Mouse (Mus musculus): ENCODE results near the gene Plcb3. TPM values are rescaled to one million over a fixed set of nuclear protein-coding genes. Genes with fewer than 3 reads are reported as not detected.

Gene Plcb3
- polyA plus RNA-seq, 1 experiment = 51.7 TPM

DNA sequence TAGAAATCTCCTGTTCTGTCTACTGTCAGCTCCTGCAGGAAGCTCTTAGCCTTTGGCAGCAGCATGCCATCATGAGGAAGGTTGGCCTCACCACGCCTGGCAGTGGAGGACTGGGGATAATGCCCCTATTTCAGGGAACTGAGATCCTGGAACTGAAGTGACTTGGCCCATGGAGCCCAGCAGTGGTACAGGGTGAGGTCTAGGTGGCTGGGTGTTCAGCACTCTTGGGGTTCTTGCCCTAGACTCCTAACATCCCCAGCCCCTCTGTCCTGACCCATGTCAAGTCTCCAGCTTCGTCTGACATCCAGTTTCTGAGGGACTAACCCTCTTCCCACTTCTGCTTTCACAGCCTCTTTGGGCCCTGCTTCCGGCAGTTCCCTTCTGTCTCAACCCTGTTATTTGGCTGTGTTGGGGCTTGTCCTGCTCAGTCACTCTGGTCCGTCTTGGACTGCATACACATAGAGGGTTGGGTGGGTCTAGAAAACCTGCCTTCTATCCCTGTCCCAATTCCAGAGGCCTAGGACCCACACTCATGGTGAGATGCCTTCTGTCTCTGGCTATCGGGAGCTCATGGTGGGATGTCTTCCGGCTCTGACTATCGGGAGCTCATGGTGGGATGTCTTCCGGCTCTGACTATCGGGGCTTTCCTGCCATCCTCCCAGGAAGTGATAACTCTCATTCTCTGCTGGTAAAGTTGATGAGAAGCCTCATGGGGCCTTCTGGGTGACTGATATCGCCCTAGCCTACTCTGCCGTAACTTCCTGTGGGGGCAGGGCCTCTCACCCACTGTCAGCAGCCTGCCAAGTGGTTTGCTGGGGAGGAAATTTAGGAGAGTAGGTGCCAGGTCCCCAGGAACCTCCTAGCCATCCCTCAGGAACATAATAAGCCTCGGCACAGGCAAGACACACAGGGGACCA, 41.5 kb upstream of the Plcb3 start:
- H3K79me3 ChIP-seq (ENCODE audit: low read depth) = no peaks in the 10 kb centered on the region
- TF ChIP-seq FOSL1 (IDR thresholded peaks at IDR 0.05; ENCODE audit: insufficient read depth, low read length, poor library complexity, severe bottlenecking) = no peak
- TF ChIP-seq MYOG (IDR thresholded peaks at IDR 0.05; ENCODE audit: control insufficient read depth, extremely low read depth, insufficient read length) = no peak
- no peak for TF ChIP-seq CEBPB (IDR thresholded peaks at IDR 0.05; ENCODE audit: low read depth)
- no peak for TF ChIP-seq MYOD1 (IDR thresholded peaks at IDR 0.05; ENCODE audit: control insufficient read depth, insufficient read length, low read depth)
- no peak for TF ChIP-seq CTCF (IDR thresholded peaks at IDR 0.05; ENCODE audit: control insufficient read depth, insufficient read depth, insufficient read length)
- no peak for TF ChIP-seq MAX (IDR thresholded peaks at IDR 0.05)
- TF ChIP-seq USF1 (IDR thresholded peaks at IDR 0.05; ENCODE audit: low read depth) = no peak
- H3K79me2 ChIP-seq (ENCODE audit: control insufficient read depth, insufficient read depth) = no peaks in the 10 kb centered on the region
- H3K36me3 ChIP-seq (ENCODE audit: control insufficient read depth, insufficient read depth) = peaks cover 50% of the 10 kb centered on the region
- no peak overlapping the region for H3K4me3 ChIP-seq (ENCODE audit: insufficient read depth, poor library complexity, severe bottlenecking)
- no peaks in the 10 kb centered on the region for H3K27me3 ChIP-seq (ENCODE audit: control insufficient read depth, insufficient read depth, insufficient read length)
- H3ac ChIP-seq (ENCODE audit: control insufficient read depth, insufficient read length, low read depth) = no peak overlapping the region

DNA sequence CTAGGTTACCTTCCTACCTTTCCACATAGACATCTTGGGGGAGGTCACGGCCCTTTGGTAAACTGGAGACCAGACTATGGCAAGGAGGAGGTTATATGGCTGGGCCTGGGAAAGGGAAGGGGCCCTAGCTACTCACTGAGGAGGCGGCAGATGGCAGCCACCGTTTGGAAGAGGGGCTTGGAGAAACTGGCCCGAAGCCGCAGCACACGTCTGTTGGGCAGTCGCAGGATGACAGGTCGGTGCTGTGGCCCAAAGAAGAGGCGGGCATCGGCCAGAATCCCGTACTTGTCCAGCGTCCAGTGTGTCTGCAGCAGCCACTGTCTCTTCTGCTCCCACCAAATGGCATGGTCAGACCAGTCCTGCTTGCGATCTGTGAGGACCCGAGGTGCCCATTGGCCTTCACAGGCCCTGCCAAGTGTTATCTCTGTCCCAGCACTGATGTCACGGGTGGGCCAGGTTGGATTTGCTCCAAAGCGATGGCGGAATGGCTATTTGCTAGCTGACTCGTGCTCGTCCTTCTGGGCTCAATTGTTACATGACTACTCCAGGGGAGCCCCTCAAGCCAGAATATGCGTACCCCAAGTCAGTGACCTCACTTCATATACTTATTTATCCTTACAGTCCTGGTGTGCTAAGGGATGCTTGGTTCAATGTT, 38.3 kb upstream of the Plcb3 start:
- TF ChIP-seq FOSL1 (IDR thresholded peaks at IDR 0.05; ENCODE audit: insufficient read depth, low read length, poor library complexity, severe bottlenecking) (no peak), CTCF (IDR thresholded peaks at IDR 0.05; ENCODE audit: control insufficient read depth, insufficient read depth, insufficient read length) (no peak), MAX (IDR thresholded peaks at IDR 0.05) (no peak), CEBPB (IDR thresholded peaks at IDR 0.05; ENCODE audit: low read depth) (no peak), MYOG (IDR thresholded peaks at IDR 0.05; ENCODE audit: control insufficient read depth, extremely low read depth, insufficient read length) (no peak), USF1 (IDR thresholded peaks at IDR 0.05; ENCODE audit: low read depth) (no peak), MYOD1 (IDR thresholded peaks at IDR 0.05; ENCODE audit: control insufficient read depth, insufficient read length, low read depth) (no peak)
- H3K27me3 ChIP-seq (ENCODE audit: control insufficient read depth, insufficient read depth, insufficient read length) = no peaks in the 10 kb centered on the region
- H3K79me2 ChIP-seq (ENCODE audit: control insufficient read depth, insufficient read depth) = no peaks in the 10 kb centered on the region
- no peak overlapping the region for H3K4me3 ChIP-seq (ENCODE audit: insufficient read depth, poor library complexity, severe bottlenecking)
- no peak overlapping the region for H3ac ChIP-seq (ENCODE audit: control insufficient read depth, insufficient read length, low read depth)
- peaks cover 19% of the 10 kb centered on the region for H3K36me3 ChIP-seq (ENCODE audit: control insufficient read depth, insufficient read depth)
- no peaks in the 10 kb centered on the region for H3K79me3 ChIP-seq (ENCODE audit: low read depth)

GRCm38 (mm10) chr19:7013984-7014383, 37.7 kb upstream of the Plcb3 start:
- peaks cover 17% of the 10 kb centered on the region for H3K36me3 ChIP-seq (ENCODE audit: control insufficient read depth, insufficient read depth)
- no peak overlapping the region for H3K4me3 ChIP-seq (ENCODE audit: insufficient read depth, poor library complexity, severe bottlenecking)
- no peaks in the 10 kb centered on the region for H3K79me2 ChIP-seq (ENCODE audit: control insufficient read depth, insufficient read depth)
- no peak overlapping the region for H3ac ChIP-seq (ENCODE audit: control insufficient read depth, insufficient read length, low read depth)
- no peaks in the 10 kb centered on the region for H3K79me3 ChIP-seq (ENCODE audit: low read depth)
- H3K27me3 ChIP-seq (ENCODE audit: control insufficient read depth, insufficient read depth, insufficient read length) = no peaks in the 10 kb centered on the region
- TF ChIP-seq CEBPB (IDR thresholded peaks at IDR 0.05; ENCODE audit: low read depth) (no peak), MAX (IDR thresholded peaks at IDR 0.05) (no peak), FOSL1 (IDR thresholded peaks at IDR 0.05; ENCODE audit: insufficient read depth, low read length, poor library complexity, severe bottlenecking) (no peak), MYOG (IDR thresholded peaks at IDR 0.05; ENCODE audit: control insufficient read depth, extremely low read depth, insufficient read length) (no peak), MYOD1 (IDR thresholded peaks at IDR 0.05; ENCODE audit: control insufficient read depth, insufficient read length, low read depth) (no peak), USF1 (IDR thresholded peaks at IDR 0.05; ENCODE audit: low read depth) (no peak), CTCF (IDR thresholded peaks at IDR 0.05; ENCODE audit: control insufficient read depth, insufficient read depth, insufficient read length) (no peak)

- no peaks in the 10 kb centered on the region for H3K79me3 ChIP-seq (ENCODE audit: low read depth)
- H3K36me3 ChIP-seq (ENCODE audit: control insufficient read depth, insufficient read depth) = peaks cover 12% of the 10 kb centered on the region
- no peak overlapping the region for H3ac ChIP-seq (ENCODE audit: control insufficient read depth, insufficient read length, low read depth)
- no peaks in the 10 kb centered on the region for H3K27me3 ChIP-seq (ENCODE audit: control insufficient read depth, insufficient read depth, insufficient read length)
- TF ChIP-seq USF1 (IDR thresholded peaks at IDR 0.05; ENCODE audit: low read depth) (no peak), CTCF (IDR thresholded peaks at IDR 0.05; ENCODE audit: control insufficient read depth, insufficient read depth, insufficient read length) (no peak), FOSL1 (IDR thresholded peaks at IDR 0.05; ENCODE audit: insufficient read depth, low read length, poor library complexity, severe bottlenecking) (no peak), MAX (IDR thresholded peaks at IDR 0.05) (no peak), CEBPB (IDR thresholded peaks at IDR 0.05; ENCODE audit: low read depth) (no peak), MYOG (IDR thresholded peaks at IDR 0.05; ENCODE audit: control insufficient read depth, extremely low read depth, insufficient read length) (no peak), MYOD1 (IDR thresholded peaks at IDR 0.05; ENCODE audit: control insufficient read depth, insufficient read length, low read depth) (no peak)
- no peaks in the 10 kb centered on the region for H3K79me2 ChIP-seq (ENCODE audit: control insufficient read depth, insufficient read depth)
- H3K4me3 ChIP-seq (ENCODE audit: insufficient read depth, poor library complexity, severe bottlenecking) = no peak overlapping the region
These were observed 36.2 kb upstream of the Plcb3 start for GRCm38 (mm10) chr19:7012426-7012825.

DNA sequence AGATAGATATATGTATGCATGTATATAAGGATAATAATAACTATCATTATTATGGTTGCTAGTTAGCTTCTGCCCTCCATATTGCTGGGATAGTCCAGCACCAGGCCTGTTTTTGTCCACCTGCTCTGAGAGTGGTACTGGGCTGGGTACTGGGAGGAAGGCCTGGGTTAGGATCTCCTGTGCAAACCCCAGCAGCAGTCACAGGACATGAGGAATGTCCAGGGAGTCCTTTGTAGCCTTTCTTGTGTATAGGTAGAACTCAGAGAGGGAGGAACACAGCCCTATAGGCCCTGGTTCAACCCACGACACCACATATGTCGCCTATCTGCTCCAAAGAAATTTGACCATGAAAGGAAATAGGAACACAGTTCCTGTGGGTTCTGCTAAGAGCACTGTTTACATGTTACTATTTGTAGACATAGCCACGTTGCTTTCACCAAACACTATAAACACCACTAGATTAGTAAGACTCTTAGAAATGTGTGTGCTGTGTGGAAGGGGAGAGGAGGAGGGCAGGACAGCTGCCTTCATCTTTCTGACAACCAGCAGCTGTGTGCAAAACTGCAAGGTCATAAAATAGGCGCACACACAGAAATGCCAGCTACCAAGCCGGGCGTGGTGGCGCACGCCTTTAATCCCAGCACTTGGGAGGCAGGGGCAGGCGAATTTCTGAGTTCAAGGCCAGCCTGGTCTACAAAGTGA, 30.8 kb upstream of the Plcb3 start:
- H3K27me3 ChIP-seq (ENCODE audit: control insufficient read depth, insufficient read depth, insufficient read length) = no peaks in the 10 kb centered on the region
- no peak overlapping the region for H3K4me3 ChIP-seq (ENCODE audit: insufficient read depth, poor library complexity, severe bottlenecking)
- no peak overlapping the region for H3ac ChIP-seq (ENCODE audit: control insufficient read depth, insufficient read length, low read depth)
- TF ChIP-seq FOSL1 (IDR thresholded peaks at IDR 0.05; ENCODE audit: insufficient read depth, low read length, poor library complexity, severe bottlenecking) (no peak), MAX (IDR thresholded peaks at IDR 0.05) (no peak), CEBPB (IDR thresholded peaks at IDR 0.05; ENCODE audit: low read depth) (no peak), MYOG (IDR thresholded peaks at IDR 0.05; ENCODE audit: control insufficient read depth, extremely low read depth, insufficient read length) (no peak), MYOD1 (IDR thresholded peaks at IDR 0.05; ENCODE audit: control insufficient read depth, insufficient read length, low read depth) (no peak), CTCF (IDR thresholded peaks at IDR 0.05; ENCODE audit: control insufficient read depth, insufficient read depth, insufficient read length) (no peak), USF1 (IDR thresholded peaks at IDR 0.05; ENCODE audit: low read depth) (no peak)
- H3K36me3 ChIP-seq (ENCODE audit: control insufficient read depth, insufficient read depth) = no peaks in the 10 kb centered on the region
- H3K79me3 ChIP-seq (ENCODE audit: low read depth) = no peaks in the 10 kb centered on the region
- no peaks in the 10 kb centered on the region for H3K79me2 ChIP-seq (ENCODE audit: control insufficient read depth, insufficient read depth)
